Mouse (Mus musculus) small intestine, adult 2 months (tissue): Measurements from ENCODE around the gene Ccdc144b. TPM values are rescaled to one million over a fixed set of nuclear protein-coding genes. Genes with fewer than 3 reads are reported as not detected.
A peak's percentile ranks its signal among the peaks of the same experiment; 100 is the strongest.

Experiments
- H3K27ac ChIP-seq: fragments of 200-500 bp; 2 replicates; pipeline ENCODE4 v1.5.1; 2012; ENCODE audit warnings: low read depth, low read length, control low read depth, inconsistent platforms; ENCODE audit not compliant: insufficient read depth
- H3K27me3 ChIP-seq: fragments of 200-500 bp; 2 replicates; pipeline ENCODE4 v1.6.1; 2012; ENCODE audit warnings: mild to moderate bottlenecking, moderate library complexity, low read length, inconsistent platforms; ENCODE audit not compliant: control insufficient read depth, insufficient read depth
- H3K36me3 ChIP-seq: fragments of 200-500 bp; 2 replicates; pipeline ENCODE4 v1.6.1; 2012; ENCODE audit warnings: mild to moderate bottlenecking, low read length, control low read depth, inconsistent platforms; ENCODE audit not compliant: control insufficient read depth, insufficient read depth
- H3K4me1 ChIP-seq: fragments of 200-500 bp; 2 replicates; pipeline ENCODE4 v1.6.1; 2012; ENCODE audit warnings: low read length, inconsistent platforms, mixed read lengths; ENCODE audit not compliant: control insufficient read depth, insufficient read depth, insufficient read length
- H3K4me3 ChIP-seq: fragments of 200-500 bp; 2 replicates; pipeline ENCODE4 v1.5.1; 2012; ENCODE audit warnings: low read depth, mild to moderate bottlenecking, control low read depth, inconsistent platforms, low read length, moderate library complexity
- CTCF ChIP-seq: fragments of 200-500 bp; IDR thresholded peaks from 2 replicates; pipeline ENCODE4 v1.5.1; 2012; ENCODE audit warnings: low read depth, mild to moderate bottlenecking, control low read depth, inconsistent platforms, low read length, moderate library complexity, mixed read lengths; ENCODE audit not compliant: insufficient replicate concordance, insufficient read length; ENCODE audit errors: extremely low read depth
- POLR2A ChIP-seq: fragments of 200-500 bp; IDR thresholded peaks from 2 replicates; pipeline ENCODE4 v1.6.1; 2012; ENCODE audit warnings: low read depth, mild to moderate bottlenecking, control low read depth, inconsistent platforms, low read length, moderate library complexity
- WGBS: fragments of 180-500 bp; shearing (Covaris S2); methylation state at CpG from one replicate; pipeline ENCODE4 v1.1.7; 2018; 5-methylcytosine and 5-hydroxymethylcytosine counted together
- polyA plus RNA-seq: library from polyadenylated mRNA; depleted of rRNA; stranded (reverse); fragments of >200 nt; gene quantifications from 2 replicates; pipeline ENCODE4 v1.2.3, GENCODE M21; 2012

The Ccdc144b gene
- polyA plus RNA-seq, 1 experiment: not detected

- no peaks in the 10 kb centered on the region for H3K4me1 ChIP-seq
- WGBS: 82% methylated on average over 4 of the region's 4 CpGs
- no peak overlapping the region for H3K4me3 ChIP-seq
- TF ChIP-seq POLR2A (no peak), CTCF (no peak)
- no peaks in the 10 kb centered on the region for H3K36me3 ChIP-seq
- no peak overlapping the region for H3K27ac ChIP-seq
- H3K27me3 ChIP-seq: no peaks in the 10 kb centered on the region
Observed at GRCm38 (mm10) chr3:36029993-36030392, 23.4 kb downstream of the Ccdc144b start.

DNA sequence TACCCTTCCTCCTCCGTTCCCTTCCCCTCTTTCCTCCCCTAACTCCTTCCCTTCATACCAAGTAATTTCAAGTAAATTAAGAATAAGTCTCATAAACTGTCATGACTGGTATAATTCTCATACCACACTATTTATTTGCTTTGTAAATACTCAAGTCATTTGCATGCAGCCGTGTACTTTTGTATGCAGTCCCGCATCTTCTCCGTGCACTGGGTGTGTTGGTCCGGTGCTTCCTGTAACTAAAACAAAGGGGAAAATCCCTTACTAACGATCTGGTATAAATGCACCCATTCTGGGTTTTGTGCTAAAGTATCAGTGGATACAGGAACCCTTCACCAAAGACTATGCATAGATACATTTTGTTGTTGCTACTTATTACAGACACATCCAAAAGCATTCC lies 27.6 kb downstream of the Ccdc144b start:
- 68% methylated on average over 6 of the region's 6 CpGs for WGBS
- Histone ChIP-seq H3K4me1 (no peaks in the 10 kb centered on the region), H3K36me3 (no peaks in the 10 kb centered on the region), H3K4me3 (no peak overlapping the region), H3K27ac (no peak overlapping the region), H3K27me3 (no peaks in the 10 kb centered on the region)
- no peak for TF ChIP-seq POLR2A
- TF ChIP-seq CTCF: no peak

DNA sequence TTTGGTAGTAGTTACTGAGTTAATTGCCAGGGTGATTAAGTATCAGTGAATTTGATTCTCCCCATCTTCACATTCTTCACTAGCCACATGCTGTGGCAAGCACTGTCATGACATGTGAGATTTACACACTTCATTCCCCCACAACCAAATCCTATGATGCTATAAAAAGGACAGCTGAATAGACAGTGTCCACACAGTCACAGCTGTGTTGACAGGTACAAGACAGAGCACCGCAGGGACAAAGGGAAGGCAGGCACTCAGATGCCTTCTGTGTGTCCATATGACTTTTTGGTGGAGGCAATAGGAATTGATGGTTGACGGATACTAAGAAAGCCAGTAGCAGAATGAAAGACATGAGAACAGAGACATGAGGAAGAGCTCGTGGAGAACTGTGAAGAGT lies 42.1 kb downstream of the Ccdc144b start:
- Histone ChIP-seq H3K27me3 (no peaks in the 10 kb centered on the region), H3K27ac (no peak overlapping the region), H3K36me3 (no peaks in the 10 kb centered on the region), H3K4me3 (no peak overlapping the region), H3K4me1 (no peaks in the 10 kb centered on the region)
- WGBS: 75% methylated on average over 3 of the region's 3 CpGs
- no peak for TF ChIP-seq CTCF
- TF ChIP-seq POLR2A: no peak

DNA sequence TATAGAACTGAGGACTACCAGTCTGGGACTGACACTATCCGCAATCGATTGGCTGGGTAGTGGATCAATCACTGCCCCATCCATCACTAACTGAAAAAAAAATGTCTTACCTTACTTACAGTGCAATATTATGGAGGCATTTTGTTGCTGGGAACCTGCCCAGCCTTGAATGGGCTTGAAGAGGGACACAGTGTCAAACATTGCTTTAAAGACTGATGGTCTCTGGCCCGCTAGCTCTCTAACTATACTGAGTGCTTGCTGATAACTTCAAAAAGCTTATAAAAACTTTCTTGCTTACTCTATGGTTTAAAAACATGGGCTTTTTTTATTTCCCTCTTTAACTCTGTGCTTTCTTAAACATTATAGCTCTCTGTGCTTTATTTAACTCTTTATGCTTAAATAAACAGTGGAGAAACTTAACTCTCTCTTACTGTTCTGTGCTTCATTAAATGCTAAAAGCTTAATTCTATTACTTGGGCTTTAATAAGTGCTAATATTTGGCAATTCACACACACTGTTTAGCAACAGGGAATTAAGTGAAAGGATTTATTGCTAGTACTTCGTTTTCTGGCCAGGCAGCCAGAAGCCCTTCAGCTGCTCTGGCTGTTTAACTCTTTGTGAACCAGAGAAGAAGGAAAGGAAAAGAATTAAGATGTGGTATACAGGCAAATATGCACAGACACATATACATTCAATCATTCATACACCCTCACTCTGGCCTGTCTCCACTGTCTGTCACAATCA lies 44.8 kb downstream of the Ccdc144b start:
- 65% methylated on average over 4 of the region's 4 CpGs for WGBS
- no peak overlapping the region for H3K27ac ChIP-seq
- no peaks in the 10 kb centered on the region for H3K27me3 ChIP-seq
- no peaks in the 10 kb centered on the region for H3K36me3 ChIP-seq
- H3K4me1 ChIP-seq: no peaks in the 10 kb centered on the region
- TF ChIP-seq CTCF (no peak), POLR2A (no peak)
- no peak overlapping the region for H3K4me3 ChIP-seq

- whole genome bisulfite sequencing: 41% methylated on average over 4 of the region's 4 CpGs
- H3K27me3 ChIP-seq: no peaks in the 10 kb centered on the region
- no peaks in the 10 kb centered on the region for H3K36me3 ChIP-seq
- H3K4me1 ChIP-seq: no peaks in the 10 kb centered on the region
- TF ChIP-seq POLR2A (no peak), CTCF (no peak)
- H3K4me3 ChIP-seq: no peak overlapping the region
- H3K27ac ChIP-seq: no peak overlapping the region
Observed at GRCm38 (mm10) chr3:36004028-36004895, 49.1 kb downstream of the Ccdc144b start.

DNA sequence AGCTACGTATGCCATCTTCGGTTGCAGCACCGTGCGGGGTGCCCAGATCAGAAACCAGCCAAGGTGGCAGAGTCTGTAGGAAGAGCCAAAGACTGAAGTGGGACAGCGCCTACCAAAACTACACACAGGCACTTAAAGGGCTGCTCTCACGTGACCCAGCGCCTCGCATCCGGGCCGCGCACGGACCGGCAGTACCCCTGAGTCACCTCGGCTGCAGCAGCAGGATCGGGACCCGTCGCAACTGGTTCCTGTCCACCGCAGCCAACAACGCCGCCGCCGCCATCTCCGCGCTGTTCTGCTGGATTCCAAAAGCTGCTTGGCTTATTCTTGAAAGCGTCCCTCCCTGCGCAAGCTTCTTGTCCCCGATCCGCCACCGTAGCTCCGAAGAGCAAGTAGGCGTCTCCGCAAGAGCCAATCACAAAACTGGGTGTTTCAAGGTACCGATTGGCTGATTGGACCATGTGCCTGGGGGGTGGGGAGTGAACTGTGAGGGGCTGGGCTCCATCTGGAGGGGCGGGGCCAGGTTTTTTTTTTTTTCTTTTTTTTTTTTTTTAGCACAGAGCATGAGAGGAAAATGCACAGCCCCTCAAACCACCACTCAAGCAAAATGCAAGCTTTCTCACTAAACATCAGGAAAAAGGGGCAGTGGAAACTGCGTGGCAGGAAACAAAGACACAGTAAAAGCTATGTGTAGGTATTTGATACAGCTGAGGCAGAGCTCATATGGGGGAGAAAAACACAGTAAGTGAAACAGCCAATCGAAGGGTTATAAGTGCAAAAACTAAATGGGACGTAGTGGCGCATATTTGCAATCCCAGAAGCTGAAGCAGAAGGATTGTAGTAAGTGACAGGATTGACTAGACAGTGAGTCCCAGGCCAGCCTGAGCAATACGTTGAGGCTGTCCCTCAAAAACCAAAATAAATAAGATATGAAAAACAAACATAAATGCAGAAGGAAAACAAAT lies 52.8 kb downstream of the Ccdc144b start, which contains the start of gene Mccc1:
TSS of gene Mccc1 (minus strand) at position 404 of the 965 bp plus-strand sequence.
- Histone ChIP-seq H3K27me3 (no peaks in the 10 kb centered on the region), H3K36me3 (0 out of 2 replicates have a peak, but pooled peaks cover 1% of the 10 kb centered on the region), H3K4me3 (peak within 1 kb of the TSS; percentile 79), H3K4me1 (no peaks in the 10 kb centered on the region), H3K27ac (peak within 1 kb of the TSS; percentile 82)
- no peak for TF ChIP-seq CTCF
- TF ChIP-seq POLR2A: peak; percentile 72
- WGBS: 1% methylated on average over 39 of the region's 39 CpGs
